Mouse (Mus musculus) midbrain, embryonic 13.5 days (tissue): ENCODE data around the gene Itga3. TPM values are rescaled to one million over a fixed set of nuclear protein-coding genes. Genes with fewer than 3 reads are reported as not detected.

ENCODE experiments used
- ATAC-seq: fragments of 200-750 bp; cut with Nextera tagmentation; 2 replicates; pipeline ENCODE4 v1.8.0; 2017; ENCODE audit warnings: mild to moderate bottlenecking, moderate TSS enrichment, moderate library complexity
- H3K27ac ChIP-seq: fragments of 300-500 bp; sonication (generic); 2 replicates; pipeline ENCODE4 v1.5.1; 2015; ENCODE audit warnings: inconsistent platforms, mild to moderate bottlenecking, moderate library complexity
- H3K27me3 ChIP-seq: fragments of 300-500 bp; sonication (generic); 2 replicates; pipeline ENCODE4 v1.6.1; 2015; ENCODE audit warnings: mild to moderate bottlenecking, inconsistent platforms
- H3K36me3 ChIP-seq: fragments of 300-500 bp; sonication (generic); 2 replicates; pipeline ENCODE4 v1.6.1; 2015; ENCODE audit warnings: mild to moderate bottlenecking, inconsistent platforms
- H3K4me1 ChIP-seq: fragments of 300-500 bp; sonication (generic); replicated peaks from 2 replicates; pipeline ENCODE4 v1.6.1; 2015; ENCODE audit warnings: inconsistent platforms
- H3K4me2 ChIP-seq: fragments of 300-500 bp; sonication (generic); replicated peaks from 2 replicates; pipeline ENCODE4 v1.6.1; 2015; ENCODE audit warnings: moderate library complexity, mild to moderate bottlenecking, inconsistent platforms
- H3K4me3 ChIP-seq: fragments of 300-500 bp; sonication (generic); replicated peaks from 2 replicates; pipeline ENCODE4 v1.5.1; 2015; ENCODE audit warnings: mild to moderate bottlenecking, inconsistent platforms
- H3K9ac ChIP-seq: fragments of 300-500 bp; sonication (generic); replicated peaks from 2 replicates; pipeline ENCODE4 v1.6.1; 2015; ENCODE audit warnings: mild to moderate bottlenecking, inconsistent platforms
- H3K9me3 ChIP-seq: fragments of 300-500 bp; sonication (generic); 2 replicates; pipeline ENCODE4 v1.6.1; 2016; ENCODE audit warnings: mild to moderate bottlenecking, inconsistent platforms
- WGBS: fragments of 180-500 bp; shearing (Covaris S2); methylation state at CpG from one replicate; pipeline ENCODE4 v1.1.7; 2015; 5-methylcytosine and 5-hydroxymethylcytosine counted together
- polyA plus RNA-seq: library from polyadenylated mRNA; unstranded; fragments of >200 nt; fragmentation: Nextera tagmentation; extraction: Ambion mirVana; gene quantifications from 2 replicates; pipeline ENCODE4 v1.2.1, GENCODE M21; 2015

Gene Itga3
- polyA plus RNA-seq, 1 experiment from 2014 or later: 8.8 TPM

DNA sequence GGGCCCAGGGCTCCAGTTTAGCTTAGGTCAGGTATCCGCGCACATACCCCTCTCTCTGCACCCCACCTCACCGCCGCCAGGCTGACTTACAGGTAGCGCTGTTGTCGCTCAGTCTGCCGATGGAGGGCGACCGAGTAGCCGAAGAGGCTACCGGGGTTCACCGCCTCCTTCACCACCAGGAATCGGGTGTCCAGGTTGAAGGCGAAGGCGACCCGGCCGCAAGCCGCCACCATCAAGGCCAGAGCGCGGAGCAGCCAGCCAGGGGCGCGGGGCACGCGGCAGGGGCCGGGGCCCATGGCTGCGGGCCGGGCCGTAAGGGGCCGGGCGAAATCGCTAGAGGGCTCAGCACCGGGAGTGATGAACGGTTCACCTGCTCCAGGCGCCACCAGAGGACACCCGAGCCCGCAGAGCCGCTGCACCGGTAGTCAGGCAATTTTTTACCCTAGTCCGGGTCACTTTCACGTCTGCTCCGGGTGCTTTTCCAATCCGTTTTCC is 513 bp downstream of the Itga3 start:
- WGBS: under 1% methylated on average over 41 of the region's 42 CpGs
- peak overlapping the region; percentile 71 for H3K27ac ChIP-seq

DNA sequence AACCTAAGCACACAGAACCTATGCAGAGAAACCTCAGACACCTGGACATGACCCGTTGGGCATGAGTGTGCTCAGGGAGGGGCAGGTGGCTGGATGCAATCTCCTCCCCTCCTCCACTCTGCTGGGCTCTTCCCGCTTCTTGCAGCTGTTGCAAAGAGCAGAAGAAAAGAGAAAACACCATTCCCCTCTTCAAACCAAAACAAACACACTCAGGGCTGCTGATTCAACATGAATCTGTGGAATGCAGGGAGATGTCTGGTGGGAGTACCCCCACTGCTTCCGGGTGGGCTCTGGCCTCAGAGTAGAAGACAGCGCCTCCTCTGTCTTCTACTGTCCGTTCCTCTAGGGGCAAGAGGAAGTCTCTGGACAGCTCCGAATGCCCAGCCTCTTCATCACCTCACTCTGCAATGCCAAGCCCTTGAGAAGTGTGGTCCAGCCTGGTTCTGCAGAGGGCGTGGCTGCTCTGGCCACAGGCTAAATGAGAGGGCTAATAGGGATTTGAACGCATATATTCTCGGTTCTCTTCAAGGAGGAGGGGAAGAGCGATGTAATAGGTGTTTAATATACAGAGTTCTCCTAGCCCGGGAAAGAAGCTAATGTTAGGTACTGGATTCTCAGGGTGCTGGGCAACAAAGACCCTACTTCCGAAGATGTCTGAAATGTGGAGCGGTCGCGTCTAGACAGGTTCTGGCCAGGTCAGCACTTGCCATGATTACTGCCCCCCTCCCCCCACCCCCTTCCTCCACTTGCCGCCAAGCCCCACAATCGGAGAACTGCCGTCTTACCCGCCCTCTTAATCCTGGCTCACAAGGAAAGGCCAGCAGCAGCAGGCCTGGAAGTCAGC is 1.2 kb downstream of the Itga3 start:
- Histone ChIP-seq H3K9ac (peak overlapping the region; percentile 79), H3K9me3 (no peaks in the 10 kb centered on the region), H3K4me3 (peak overlapping the region; percentile 62), H3K27ac (peak overlapping the region; percentile 71; the same call in 1 of the 2 replicates), H3K27me3 (peaks cover 63% of the 10 kb centered on the region), H3K36me3 (no peaks in the 10 kb centered on the region), H3K4me2 (peak overlapping the region; percentile 81), H3K4me1 (peaks cover 34% of the 10 kb centered on the region)
- 6% methylated on average over 19 of the region's 19 CpGs for WGBS
- peak; percentile 13; the same call in 1 of the 2 replicates for ATAC-seq

More for the DNA sequence above, 513 bp downstream of the Itga3 start:
- peak; percentile 75 for ATAC-seq
- peaks cover 34% of the 10 kb centered on the region for H3K4me1 ChIP-seq
- H3K9me3 ChIP-seq: no peaks in the 10 kb centered on the region
- peaks cover 65% of the 10 kb centered on the region for H3K27me3 ChIP-seq
- peak overlapping the region; percentile 62 for H3K4me3 ChIP-seq
- peak overlapping the region; percentile 81 for H3K4me2 ChIP-seq
- no peaks in the 10 kb centered on the region for H3K36me3 ChIP-seq
- H3K9ac ChIP-seq: peak overlapping the region; percentile 79

DNA sequence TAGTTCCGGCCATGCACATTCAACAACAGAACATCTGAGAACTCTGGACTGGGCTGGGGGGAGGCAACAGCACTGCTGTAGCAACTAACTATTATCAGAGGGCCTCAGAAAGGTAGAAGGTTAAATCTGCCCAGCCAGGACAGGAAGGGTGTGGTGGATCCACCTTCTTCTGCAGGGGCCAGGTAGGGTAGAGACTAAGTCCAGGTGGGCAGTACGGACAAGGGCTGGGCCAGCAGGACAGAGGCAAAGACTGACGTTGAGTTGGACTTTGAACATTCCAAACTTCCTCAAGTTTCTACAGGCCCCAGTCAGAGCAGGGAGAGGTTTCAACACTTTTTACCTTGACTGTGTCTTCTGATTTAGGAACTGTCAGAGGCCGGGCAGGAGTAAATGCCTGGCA is 1.9 kb downstream of the Itga3 start:
- no peaks in the 10 kb centered on the region for H3K36me3 ChIP-seq
- H3K27me3 ChIP-seq: peaks cover 58% of the 10 kb centered on the region
- no peak overlapping the region for H3K27ac ChIP-seq
- no peak overlapping the region for H3K9ac ChIP-seq
- 86% methylated on average over 4 of the region's 4 CpGs for WGBS
- ATAC-seq: no peak
- peaks cover 34% of the 10 kb centered on the region for H3K4me1 ChIP-seq
- H3K9me3 ChIP-seq: no peaks in the 10 kb centered on the region
- H3K4me3 ChIP-seq: no peak overlapping the region; the same call in 1 of the 2 replicates
- H3K4me2 ChIP-seq: peak overlapping the region; percentile 81

GRCm38 (mm10) chr11:95073835-95074234 is 2.8 kb downstream of the Itga3 start:
- H3K9ac ChIP-seq: no peak overlapping the region
- H3K27me3 ChIP-seq: peaks cover 50% of the 10 kb centered on the region
- no peak overlapping the region for H3K27ac ChIP-seq
- ATAC-seq: no peak
- H3K4me3 ChIP-seq: no peak overlapping the region
- H3K4me1 ChIP-seq: peaks cover 34% of the 10 kb centered on the region
- H3K4me2 ChIP-seq: no peak overlapping the region
- no peaks in the 10 kb centered on the region for H3K36me3 ChIP-seq
- H3K9me3 ChIP-seq: no peaks in the 10 kb centered on the region
- WGBS: 84% methylated on average over 4 of the region's 4 CpGs

DNA sequence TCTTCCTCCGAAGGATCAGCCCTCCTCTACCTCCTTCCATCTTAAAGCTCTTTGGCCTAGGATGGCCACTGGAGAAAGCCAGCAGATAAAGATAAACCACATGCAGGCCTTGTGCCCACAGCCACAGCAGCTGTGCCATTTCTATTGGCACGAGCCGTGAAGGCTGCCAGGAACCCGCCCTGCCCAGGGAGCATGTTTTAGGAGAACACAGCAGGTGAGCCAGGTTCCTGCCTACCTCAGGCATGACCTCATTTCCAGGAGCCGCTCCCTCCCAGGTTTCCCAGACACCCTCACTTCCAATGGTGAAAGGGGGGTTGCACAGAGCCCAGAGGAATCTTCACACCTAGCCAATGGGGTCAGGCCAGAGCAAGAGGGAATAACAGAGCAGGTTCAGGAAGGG is 3.8 kb downstream of the Itga3 start:
- Histone ChIP-seq H3K27me3 (peaks cover 39% of the 10 kb centered on the region), H3K9me3 (no peaks in the 10 kb centered on the region), H3K4me3 (no peak overlapping the region), H3K27ac (no peak overlapping the region), H3K4me2 (no peak overlapping the region), H3K4me1 (peaks cover 33% of the 10 kb centered on the region), H3K36me3 (no peaks in the 10 kb centered on the region), H3K9ac (no peak overlapping the region)
- WGBS: 68% methylated on average over 5 of the region's 5 CpGs
- ATAC-seq: no peak

DNA sequence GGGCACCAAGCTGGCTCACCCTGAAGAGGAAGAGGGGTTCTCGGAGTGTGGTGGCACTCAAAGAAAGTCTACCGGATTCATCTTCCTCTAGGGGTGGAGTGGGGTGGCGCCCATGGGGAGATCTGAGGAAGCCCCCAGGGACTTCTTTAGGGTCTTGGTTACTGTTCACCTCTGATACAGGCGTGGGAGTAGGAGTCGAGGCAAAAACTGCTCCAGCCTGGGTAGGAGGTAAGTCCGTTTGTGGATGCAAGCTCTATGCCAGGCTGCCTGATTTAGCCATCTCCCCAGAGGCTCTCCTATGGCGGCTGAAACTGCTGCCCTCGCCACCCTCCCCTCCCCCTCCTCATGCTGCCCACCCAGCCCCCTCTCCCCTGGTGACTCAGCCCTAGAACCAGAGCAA is 4.5 kb downstream of the Itga3 start:
- ATAC-seq: no peak
- Histone ChIP-seq H3K27ac (no peak overlapping the region), H3K36me3 (no peaks in the 10 kb centered on the region), H3K9ac (no peak overlapping the region), H3K4me1 (peaks cover 28% of the 10 kb centered on the region), H3K9me3 (no peaks in the 10 kb centered on the region), H3K4me3 (no peak overlapping the region), H3K4me2 (no peak overlapping the region), H3K27me3 (peaks cover 33% of the 10 kb centered on the region)
- 68% methylated on average over 8 of the region's 8 CpGs for WGBS

GRCm38 (mm10) chr11:95071266-95071665 is 5.3 kb downstream of the Itga3 start:
- H3K4me2 ChIP-seq: no peak overlapping the region
- H3K9me3 ChIP-seq: no peaks in the 10 kb centered on the region
- peaks cover 21% of the 10 kb centered on the region for H3K4me1 ChIP-seq
- no peak overlapping the region for H3K9ac ChIP-seq
- no peak overlapping the region for H3K4me3 ChIP-seq
- H3K36me3 ChIP-seq: no peaks in the 10 kb centered on the region
- peaks cover 28% of the 10 kb centered on the region for H3K27me3 ChIP-seq
- no peak overlapping the region for H3K27ac ChIP-seq
- peak; percentile 32; the same call in 1 of the 2 replicates for ATAC-seq
- WGBS: 42% methylated on average over 7 of the region's 7 CpGs

- no peak for ATAC-seq
- no peaks in the 10 kb centered on the region for H3K9me3 ChIP-seq
- no peaks in the 10 kb centered on the region for H3K36me3 ChIP-seq
- H3K27ac ChIP-seq: no peak overlapping the region
- 73% methylated on average over 8 of the region's 8 CpGs for WGBS
- peaks cover 24% of the 10 kb centered on the region for H3K27me3 ChIP-seq
- no peak overlapping the region for H3K9ac ChIP-seq
- H3K4me1 ChIP-seq: peaks cover 13% of the 10 kb centered on the region
- H3K4me2 ChIP-seq: no peak overlapping the region
- no peak overlapping the region for H3K4me3 ChIP-seq
Observed at GRCm38 (mm10) chr11:95070140-95071107, 6.2 kb downstream of the Itga3 start.

- 87% methylated on average over 10 of the region's 10 CpGs for WGBS
- no peak for ATAC-seq
- H3K9ac ChIP-seq: no peak overlapping the region
- peaks cover 14% of the 10 kb centered on the region for H3K27me3 ChIP-seq
- H3K4me3 ChIP-seq: no peak overlapping the region
- H3K27ac ChIP-seq: no peak overlapping the region
- H3K4me1 ChIP-seq: 0 out of 2 replicates have a peak, but pooled peaks cover 6% of the 10 kb centered on the region
- no peaks in the 10 kb centered on the region for H3K36me3 ChIP-seq
- no peak overlapping the region for H3K4me2 ChIP-seq
- no peaks in the 10 kb centered on the region for H3K9me3 ChIP-seq
Observed at GRCm38 (mm10) chr11:95069226-95069957, 7.2 kb downstream of the Itga3 start.

GRCm38 (mm10) chr11:95056768-95057501 is 19.7 kb downstream of the Itga3 start:
- Histone ChIP-seq H3K9me3 (no peaks in the 10 kb centered on the region), H3K4me3 (peak overlapping the region; percentile 13), H3K27me3 (peaks cover 25% of the 10 kb centered on the region), H3K4me1 (peaks cover 11% of the 10 kb centered on the region), H3K9ac (no peak overlapping the region), H3K4me2 (peak overlapping the region; percentile 42), H3K27ac (no peak overlapping the region), H3K36me3 (peaks cover 17% of the 10 kb centered on the region)
- peak; percentile 72 for ATAC-seq
- WGBS: 14% methylated on average over 19 of the region's 19 CpGs

DNA sequence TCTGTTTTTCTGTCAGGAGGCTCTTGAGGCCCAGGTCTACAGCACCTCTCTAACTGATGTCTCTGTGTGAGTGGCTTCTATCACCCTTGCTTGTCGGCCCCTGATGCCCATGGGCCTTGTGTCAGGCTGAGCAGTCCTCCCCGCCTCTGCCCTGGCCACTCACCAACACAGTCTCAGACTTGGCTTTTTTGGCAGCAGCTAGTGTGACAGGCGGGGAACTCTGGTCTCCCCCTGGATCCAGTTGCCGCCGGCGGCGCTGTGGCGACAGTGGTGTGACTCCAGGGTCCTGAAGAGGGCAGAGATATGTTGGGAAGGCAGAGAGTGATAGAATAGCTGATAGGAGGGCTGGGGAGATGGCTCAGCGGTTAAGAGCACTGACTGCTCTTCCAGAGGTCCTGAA is 23.5 kb downstream of the Itga3 start:
- H3K27me3 ChIP-seq: peaks cover 22% of the 10 kb centered on the region
- 81% methylated on average over 9 of the region's 9 CpGs for WGBS
- H3K9me3 ChIP-seq: no peaks in the 10 kb centered on the region
- H3K4me2 ChIP-seq: no peak overlapping the region
- no peak for ATAC-seq
- H3K4me1 ChIP-seq: peaks cover 11% of the 10 kb centered on the region
- H3K36me3 ChIP-seq: peaks cover 12% of the 10 kb centered on the region; the same call in 1 of the 2 replicates
- no peak overlapping the region for H3K4me3 ChIP-seq
- no peak overlapping the region for H3K27ac ChIP-seq
- no peak overlapping the region for H3K9ac ChIP-seq
